Comparison of ENCODE assay signal across 1 mouse cellular context in genomic region chr11:54955400-54955734, GRCm38 (mm10).
A peak's percentile ranks its signal among the peaks of the same experiment; 100 is the strongest.
TF ChIP-seq lines count a peak whose summit lies in the region.

No protein-coding gene starts in this region.

TF ChIP-seq in MEL, 35 proteins besides CTCF, POLR2A, EP300 and RAD21:
- peak; percentile 74 for TF ChIP-seq ZNF384 (IDR thresholded peaks at IDR 0.05; ENCODE audit: low read depth, low read length)
